Mouse (Mus musculus): ENCODE data around the gene Vmn1r1.

DNA sequence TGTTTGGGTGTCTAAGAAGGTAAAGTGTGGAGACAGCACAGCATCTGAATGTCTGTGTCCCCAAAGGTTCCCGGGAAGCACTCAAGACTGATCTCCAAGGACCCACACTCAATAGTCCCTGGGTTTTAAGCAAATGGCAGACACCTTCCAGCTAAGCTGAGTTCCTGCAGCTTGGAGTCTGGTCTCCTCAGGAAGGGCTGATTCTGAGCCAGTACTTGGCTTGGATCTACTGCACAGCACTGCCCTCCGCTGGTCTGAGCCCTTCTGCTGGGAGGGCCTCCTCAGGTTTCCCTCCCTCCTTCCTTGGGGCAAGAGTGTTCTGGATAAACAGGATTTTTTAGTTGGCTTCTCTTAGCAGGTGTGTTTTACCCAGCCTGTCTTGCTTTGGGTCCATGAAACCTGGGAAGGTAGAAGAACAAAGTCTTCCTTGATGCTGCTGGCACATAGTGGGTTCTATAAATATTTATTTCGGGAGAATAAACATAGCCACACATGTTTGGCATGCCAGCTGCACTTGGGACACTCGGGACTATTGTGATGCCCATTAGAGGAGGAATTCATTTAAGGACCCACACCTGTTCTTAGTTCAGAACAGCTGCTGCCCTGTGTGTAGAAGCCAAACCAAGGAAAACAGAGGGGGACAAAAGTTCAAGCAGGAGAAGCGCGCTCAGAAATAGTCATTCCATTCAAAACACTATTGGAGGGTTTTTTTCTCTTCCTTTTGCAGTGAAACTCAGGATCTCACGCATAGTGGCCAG lies 48.5 kb downstream of the Vmn1r1 start:
- TF ChIP-seq EP300 (IDR thresholded peaks at IDR 0.05; ENCODE audit: low read depth) (no peak), CTCF (IDR thresholded peaks at IDR 0.05; ENCODE audit: low read depth) (peak; percentile 40)

Measured in liver, postnatal 0 days (tissue).